Mouse (Mus musculus): ENCODE data around the gene Wdr74. TPM values are rescaled to one million over a fixed set of nuclear protein-coding genes. Genes with fewer than 3 reads are reported as not detected.

Gene Wdr74
- total and polyA plus RNA-seq, 2 experiments from 2014 or later, result 36.6 to 45.8 TPM

- H3K9ac ChIP-seq (replicated peaks; ENCODE audit: low read depth, low read length), result peak within 1 kb of the TSS; percentile 80
- ATAC-seq (ENCODE audit: insufficient read depth, low read depth) (peak; percentile 56), DNase-seq (ENCODE audit: low spot score) (peak; percentile 68)
- H3K36me3 ChIP-seq (replicated peaks; ENCODE audit: control insufficient read depth, insufficient read depth, low read length), result peaks cover 52% of the 10 kb centered on the region
- TF ChIP-seq CTCF (IDR thresholded peaks at IDR 0.05; ENCODE audit: low read depth) (no peak), EP300 (IDR thresholded peaks at IDR 0.05; ENCODE audit: low read depth) (peak; percentile 69)
- peaks cover 20% of the 10 kb centered on the region for H3K4me1 ChIP-seq (ENCODE audit: control insufficient read depth, insufficient read depth)
- no peaks in the 10 kb centered on the region for H3K9me3 ChIP-seq (replicated peaks; ENCODE audit: control insufficient read depth, low read length)
- peak within 1 kb of the TSS; percentile 83 for H3K4me3 ChIP-seq (ENCODE audit: low read depth, low read length)
- H3K27me3 ChIP-seq (ENCODE audit: control insufficient read depth, insufficient read depth, low read length), result no peaks in the 10 kb centered on the region
- WGBS, result 27% methylated on average over 29 of the region's 29 CpGs
- H3K27ac ChIP-seq (ENCODE audit: low read depth), result peak within 1 kb of the TSS; percentile 88
- H3K4me2 ChIP-seq (ENCODE audit: low read depth, low read length), result peak within 1 kb of the TSS; percentile 79
Measured at GRCm38 (mm10) chr19:8770567-8771270, 35.1 kb downstream of the Wdr74 start, which contains the start of gene Tmem223. Tmem223 (plus strand) TSS chr19:8770996.

GRCm38 (mm10) chr19:8772996-8773395 lies 37.4 kb downstream of the Wdr74 start:
- H3K4me2 ChIP-seq (ENCODE audit: low read depth, low read length), result peak overlapping the region; percentile 99; the same call in 1 of the 2 replicates
- no peak for DNase-seq (ENCODE audit: low spot score)
- ATAC-seq (ENCODE audit: insufficient read depth, low read depth), result no peak
- H3K9me3 ChIP-seq (replicated peaks; ENCODE audit: control insufficient read depth, low read length), result no peaks in the 10 kb centered on the region
- H3K27me3 ChIP-seq (ENCODE audit: control insufficient read depth, insufficient read depth, low read length), result no peaks in the 10 kb centered on the region
- WGBS, result 56% methylated on average over 5 of the region's 5 CpGs
- H3K9ac ChIP-seq (replicated peaks; ENCODE audit: low read depth, low read length), result no peak overlapping the region
- peak overlapping the region; percentile 98; the same call in 1 of the 2 replicates for H3K27ac ChIP-seq (ENCODE audit: low read depth)
- H3K4me3 ChIP-seq (ENCODE audit: low read depth, low read length), result 0 out of 2 replicates have a peak overlapping the region, but pooled peaks have one; percentile 75
- H3K4me1 ChIP-seq (ENCODE audit: control insufficient read depth, insufficient read depth), result peaks cover 20% of the 10 kb centered on the region
- TF ChIP-seq CTCF (IDR thresholded peaks at IDR 0.05; ENCODE audit: low read depth) (no peak), EP300 (IDR thresholded peaks at IDR 0.05; ENCODE audit: low read depth) (no peak)
- H3K36me3 ChIP-seq (replicated peaks; ENCODE audit: control insufficient read depth, insufficient read depth, low read length), result peaks cover 29% of the 10 kb centered on the region

GRCm38 (mm10) chr19:8773409-8773808 lies 37.8 kb downstream of the Wdr74 start:
- peak overlapping the region; percentile 96 for H3K9ac ChIP-seq (replicated peaks; ENCODE audit: low read depth, low read length)
- WGBS, result 49% methylated on average over 6 of the region's 6 CpGs
- TF ChIP-seq EP300 (IDR thresholded peaks at IDR 0.05; ENCODE audit: low read depth), result no peak
- TF ChIP-seq CTCF (IDR thresholded peaks at IDR 0.05; ENCODE audit: low read depth), result no peak
- DNase-seq (ENCODE audit: low spot score) (no peak), ATAC-seq (ENCODE audit: insufficient read depth, low read depth) (no peak)
- H3K27ac ChIP-seq (ENCODE audit: low read depth), result peak overlapping the region; percentile 98
- peak overlapping the region; percentile 99 for H3K4me2 ChIP-seq (ENCODE audit: low read depth, low read length)
- H3K4me1 ChIP-seq (ENCODE audit: control insufficient read depth, insufficient read depth), result peaks cover 20% of the 10 kb centered on the region
- peaks cover 25% of the 10 kb centered on the region for H3K36me3 ChIP-seq (replicated peaks; ENCODE audit: control insufficient read depth, insufficient read depth, low read length)
- H3K9me3 ChIP-seq (replicated peaks; ENCODE audit: control insufficient read depth, low read length), result no peaks in the 10 kb centered on the region
- H3K4me3 ChIP-seq (ENCODE audit: low read depth, low read length), result peak overlapping the region; percentile 75
- no peaks in the 10 kb centered on the region for H3K27me3 ChIP-seq (ENCODE audit: control insufficient read depth, insufficient read depth, low read length)

- DNase-seq (ENCODE audit: low spot score), result peak; percentile 94
- Histone ChIP-seq H3K36me3 (replicated peaks; ENCODE audit: control insufficient read depth, insufficient read depth, low read length) (peaks cover 17% of the 10 kb centered on the region), H3K27ac (ENCODE audit: low read depth) (peak within 1 kb of the TSS; percentile 98), H3K9me3 (replicated peaks; ENCODE audit: control insufficient read depth, low read length) (no peaks in the 10 kb centered on the region), H3K4me3 (ENCODE audit: low read depth, low read length) (peak within 1 kb of the TSS; percentile 75), H3K9ac (replicated peaks; ENCODE audit: low read depth, low read length) (peak within 1 kb of the TSS; percentile 96), H3K27me3 (ENCODE audit: control insufficient read depth, insufficient read depth, low read length) (no peaks in the 10 kb centered on the region), H3K4me1 (ENCODE audit: control insufficient read depth, insufficient read depth) (peaks cover 20% of the 10 kb centered on the region), H3K4me2 (ENCODE audit: low read depth, low read length) (peak within 1 kb of the TSS; percentile 99)
- peak; percentile 90 for ATAC-seq (ENCODE audit: insufficient read depth, low read depth)
- WGBS, result under 1% methylated on average over 68 of the region's 68 CpGs
- no peak for TF ChIP-seq CTCF (IDR thresholded peaks at IDR 0.05; ENCODE audit: low read depth)
- TF ChIP-seq EP300 (IDR thresholded peaks at IDR 0.05; ENCODE audit: low read depth), result peak; percentile 73
Measured at GRCm38 (mm10) chr19:8774086-8774835, 38.6 kb downstream of the Wdr74 start, which contains the start of gene Tmem179b. Tmem179b (minus strand) TSS chr19:8774467.

- Histone ChIP-seq H3K27ac (ENCODE audit: low read depth) (peak overlapping the region; percentile 98), H3K4me3 (ENCODE audit: low read depth, low read length) (peak overlapping the region; percentile 75), H3K27me3 (ENCODE audit: control insufficient read depth, insufficient read depth, low read length) (no peaks in the 10 kb centered on the region), H3K36me3 (replicated peaks; ENCODE audit: control insufficient read depth, insufficient read depth, low read length) (peaks cover 15% of the 10 kb centered on the region), H3K4me1 (ENCODE audit: control insufficient read depth, insufficient read depth) (peaks cover 20% of the 10 kb centered on the region), H3K9me3 (replicated peaks; ENCODE audit: control insufficient read depth, low read length) (no peaks in the 10 kb centered on the region), H3K9ac (replicated peaks; ENCODE audit: low read depth, low read length) (peak overlapping the region; percentile 96), H3K4me2 (ENCODE audit: low read depth, low read length) (peak overlapping the region; percentile 99)
- no peak for DNase-seq (ENCODE audit: low spot score)
- 3% methylated on average over 20 of the region's 20 CpGs for WGBS
- ATAC-seq (ENCODE audit: insufficient read depth, low read depth), result peak; percentile 0; the same call in 1 of the 2 replicates
- TF ChIP-seq EP300 (IDR thresholded peaks at IDR 0.05; ENCODE audit: low read depth), result no peak
- TF ChIP-seq CTCF (IDR thresholded peaks at IDR 0.05; ENCODE audit: low read depth), result no peak
Measured at GRCm38 (mm10) chr19:8774951-8775421, 39.4 kb downstream of the Wdr74 start.

Measured in heart, postnatal 0 days (tissue).